Mouse (Mus musculus): ENCODE results near the gene Negr1. TPM values are rescaled to one million over a fixed set of nuclear protein-coding genes. Genes with fewer than 3 reads are reported as not detected.
A peak's percentile ranks its signal among the peaks of the same experiment; 100 is the strongest.

Negr1 gene
- total and polyA plus RNA-seq, 3 experiments, result not detected

DNA sequence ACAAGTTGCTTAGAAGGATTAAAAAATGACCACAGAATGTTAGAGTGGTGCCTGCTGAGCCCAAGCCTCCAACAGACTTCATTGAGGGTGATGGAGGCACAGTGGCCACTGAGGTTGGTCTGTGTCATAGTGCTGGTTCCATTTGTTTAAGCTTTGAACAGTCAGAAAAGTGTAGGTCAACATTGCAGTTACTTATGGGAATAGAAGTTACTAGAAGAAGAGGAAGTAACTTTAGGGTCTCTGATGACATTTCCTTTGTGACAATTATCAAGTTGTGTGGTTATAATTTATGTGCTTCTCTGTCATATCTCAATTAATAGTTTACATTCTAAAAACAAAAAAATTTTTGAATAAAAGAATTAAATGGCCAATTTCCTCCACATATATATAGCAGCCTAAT, 719.7 kb downstream of the Negr1 start:
- Histone ChIP-seq H3K9me3 (replicated peaks; ENCODE audit: low read length) (no peaks in the 10 kb centered on the region), H3K4me2 (ENCODE audit: insufficient read depth, low read depth, poor library complexity, severe bottlenecking) (no peak overlapping the region), H3K4me1 (ENCODE audit: control insufficient read depth in 1 of 2, insufficient read depth in 2 of 2) (peaks cover 0 to 25% of the 10 kb centered on the region in 2 experiments; a peak in 2 of 4 replicates), H3K27me3 (replicated peaks) (peaks cover 22% of the 10 kb centered on the region), H3K36me3 (replicated peaks in 1 of 2; ENCODE audit: control insufficient read depth in 1 of 2, insufficient read depth in 1 of 2, low read length in 1 of 2) (no peaks in the 10 kb centered on the region), H3K4me3 (replicated peaks in 1 of 3; ENCODE audit: low read depth in 2 of 3, low read length in 2 of 3, poor library complexity in 1 of 3) (no peak overlapping the region), H3K9ac (ENCODE audit: insufficient read depth, low read depth) (no peak overlapping the region), H3K79me2 (replicated peaks; ENCODE audit: control insufficient read depth, extremely low read depth, insufficient read depth, poor library complexity, severe bottlenecking) (no peaks in the 10 kb centered on the region), H3K27ac (ENCODE audit: insufficient read depth, low read depth) (no peak overlapping the region)
- in situ Hi-C loops (cut with MboI; ENCODE audit: low pct_ligation_motif_present, low pct_unique_long_range_greater_than_20kb, low sequenced_read_pairs) (no loop called here), dilution Hi-C loops (cut with MboI; ENCODE audit: extremely low pct_ligation_motif_present, extremely low pct_unique_long_range_greater_than_20kb, low sequenced_read_pairs) (no loop called here)
- TF ChIP-seq TCF12 (IDR thresholded peaks at IDR 0.05; ENCODE audit: low read depth, low read length) (no peak), E2F4 (IDR thresholded peaks at IDR 0.05; ENCODE audit: insufficient replicate concordance, low read depth, low read length) (no peak)
- DNase-seq (ENCODE audit: extremely low read depth), result no peak

DNA sequence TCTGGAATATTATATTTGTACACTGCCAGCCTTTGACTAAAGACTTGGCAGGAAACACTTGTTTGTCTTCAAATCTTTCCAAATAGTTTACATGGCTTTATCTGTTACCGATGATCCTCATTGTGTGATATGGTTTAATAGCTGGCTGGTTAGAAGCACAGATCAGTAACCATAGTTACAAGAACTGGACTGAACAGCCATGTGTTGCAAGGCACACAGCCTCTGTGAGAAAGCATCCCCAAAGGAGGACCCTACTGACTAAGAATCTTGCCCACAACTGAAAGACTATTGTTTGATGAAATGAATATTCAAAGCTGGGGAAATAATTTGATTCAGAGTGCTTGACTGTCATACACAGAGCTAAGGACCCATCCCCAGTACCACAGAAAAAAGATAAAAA, 729.7 kb downstream of the Negr1 start:
- Histone ChIP-seq H3K4me3 (replicated peaks in 1 of 3; ENCODE audit: low read depth in 2 of 3, low read length in 2 of 3, poor library complexity in 1 of 3) (no peak overlapping the region), H3K36me3 (replicated peaks in 1 of 2; ENCODE audit: control insufficient read depth in 1 of 2, insufficient read depth in 1 of 2, low read length in 1 of 2) (no peaks in the 10 kb centered on the region), H3K9me3 (replicated peaks; ENCODE audit: low read length) (peaks cover 2% of the 10 kb centered on the region), H3K79me2 (replicated peaks; ENCODE audit: control insufficient read depth, extremely low read depth, insufficient read depth, poor library complexity, severe bottlenecking) (no peaks in the 10 kb centered on the region), H3K27ac (ENCODE audit: insufficient read depth, low read depth) (no peak overlapping the region), H3K27me3 (replicated peaks) (peaks cover 28% of the 10 kb centered on the region), H3K9ac (ENCODE audit: insufficient read depth, low read depth) (no peak overlapping the region), H3K4me2 (ENCODE audit: insufficient read depth, low read depth, poor library complexity, severe bottlenecking) (no peak overlapping the region), H3K4me1 (ENCODE audit: control insufficient read depth in 1 of 2, insufficient read depth in 2 of 2) (no peaks in the 10 kb centered on the region)
- TF ChIP-seq RAD21 (IDR thresholded peaks at IDR 0.05; ENCODE audit: low read depth, low read length) (no peak), POLR2AphosphoS2 (IDR thresholded peaks at IDR 0.05; ENCODE audit: low read depth, low read length) (no peak), BHLHE40 (IDR thresholded peaks at IDR 0.05; ENCODE audit: low read depth, low read length) (no peak), TBP (conservative IDR thresholded peaks at IDR 0.05; ENCODE audit: low read depth, low read length) (no peak), MAX (IDR thresholded peaks at IDR 0.05; ENCODE audit: low read length) (no peak), GABPA (IDR thresholded peaks at IDR 0.05; ENCODE audit: insufficient replicate concordance, low read depth, low read length) (no peak), ETS1 (conservative IDR thresholded peaks at IDR 0.05; ENCODE audit: low read depth, low read length) (no peak), POLR2A (IDR thresholded peaks at IDR 0.05; ENCODE audit: low read depth, low read length) (no peak), ZC3H11A (IDR thresholded peaks at IDR 0.05; ENCODE audit: low read depth, low read length) (no peak), SMC3 (IDR thresholded peaks at IDR 0.05; ENCODE audit: low read depth, low read length) (no peak), SIN3A (IDR thresholded peaks at IDR 0.05; ENCODE audit: low read length) (no peak)
- no peak for DNase-seq (ENCODE audit: extremely low read depth)
- in situ Hi-C loops (cut with MboI; ENCODE audit: low pct_ligation_motif_present, low pct_unique_long_range_greater_than_20kb, low sequenced_read_pairs), result no loop called here
- dilution Hi-C loops (cut with MboI; ENCODE audit: extremely low pct_ligation_motif_present, extremely low pct_unique_long_range_greater_than_20kb, low sequenced_read_pairs), result no loop called here

DNA sequence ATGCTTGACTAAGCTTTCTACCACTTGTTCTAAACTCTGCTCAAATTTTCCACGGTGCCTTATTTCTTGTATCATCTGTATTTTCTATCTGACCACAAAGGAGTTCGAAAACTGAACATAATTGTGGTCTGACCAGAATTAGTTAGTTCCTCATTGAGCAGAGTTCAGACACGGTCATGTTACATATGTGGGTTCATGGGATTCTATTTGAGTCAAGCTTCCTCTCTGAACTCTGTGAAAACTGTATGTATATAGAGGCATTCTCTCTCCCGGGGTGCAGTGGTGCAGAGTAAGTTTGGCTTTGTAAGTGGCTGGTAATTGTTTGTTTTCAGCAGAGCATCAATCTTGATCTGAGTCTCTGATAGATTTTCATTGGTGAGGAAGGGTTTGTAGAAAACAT, 735.6 kb downstream of the Negr1 start:
- Histone ChIP-seq H3K27ac (ENCODE audit: insufficient read depth, low read depth) (no peak overlapping the region), H3K79me2 (replicated peaks; ENCODE audit: control insufficient read depth, extremely low read depth, insufficient read depth, poor library complexity, severe bottlenecking) (no peaks in the 10 kb centered on the region), H3K4me2 (ENCODE audit: insufficient read depth, low read depth, poor library complexity, severe bottlenecking) (no peak overlapping the region), H3K4me3 (replicated peaks in 1 of 3; ENCODE audit: low read depth in 2 of 3, low read length in 2 of 3, poor library complexity in 1 of 3) (no peak overlapping the region), H3K36me3 (replicated peaks in 1 of 2; ENCODE audit: control insufficient read depth in 1 of 2, insufficient read depth in 1 of 2, low read length in 1 of 2) (no peaks in the 10 kb centered on the region), H3K4me1 (ENCODE audit: control insufficient read depth in 1 of 2, insufficient read depth in 2 of 2) (peaks cover 4 to 14% of the 10 kb centered on the region in 2 experiments; a peak in 3 of 4 replicates), H3K9me3 (replicated peaks; ENCODE audit: low read length) (peaks cover 15% of the 10 kb centered on the region), H3K9ac (ENCODE audit: insufficient read depth, low read depth) (no peak overlapping the region), H3K27me3 (replicated peaks) (peaks cover 32% of the 10 kb centered on the region)
- dilution Hi-C loops (cut with MboI; ENCODE audit: extremely low pct_ligation_motif_present, extremely low pct_unique_long_range_greater_than_20kb, low sequenced_read_pairs), result no loop called here
- in situ Hi-C loops (cut with MboI; ENCODE audit: low pct_ligation_motif_present, low pct_unique_long_range_greater_than_20kb, low sequenced_read_pairs), result no loop called here
- DNase-seq (ENCODE audit: extremely low read depth), result peak; percentile 89
- TF ChIP-seq USF2 (conservative IDR thresholded peaks at IDR 0.05; ENCODE audit: low read depth, low read length) (no peak), JUN (IDR thresholded peaks at IDR 0.05; ENCODE audit: insufficient read depth, low read depth, low read length) (peak; percentile 61; the same call in 1 of the 2 replicates), UBTF (IDR thresholded peaks at IDR 0.05; ENCODE audit: low read depth, low read length) (no peak), IRF4 (IDR thresholded peaks at IDR 0.05; ENCODE audit: low read depth, low read length) (0 out of 2 replicates have a peak, but pooled peaks have one; percentile 44), USF1 (IDR thresholded peaks at IDR 0.05; ENCODE audit: low read depth, low read length) (no peak), MAFK (IDR thresholded peaks at IDR 0.05; ENCODE audit: insufficient replicate concordance, low read length) (peak; percentile 93), NRF1 (IDR thresholded peaks at IDR 0.05; ENCODE audit: low read depth, low read length) (no peak), JUND (conservative IDR thresholded peaks at IDR 0.05; ENCODE audit: low read depth, low read length) (peak; percentile 74), EP300 (IDR thresholded peaks at IDR 0.05; ENCODE audit: low read length) (peak; percentile 83), BHLHE40 (IDR thresholded peaks at IDR 0.05; ENCODE audit: low read depth, low read length) (peak; percentile 69), RCOR1 (conservative IDR thresholded peaks at IDR 0.05; ENCODE audit: low read depth, low read length) (no peak), TCF12 (IDR thresholded peaks at IDR 0.05; ENCODE audit: low read depth, low read length) (no peak), PAX5 (IDR thresholded peaks at IDR 0.05; ENCODE audit: low read length) (no peak), POLR2A (IDR thresholded peaks at IDR 0.05; ENCODE audit: low read depth, low read length) (no peak), HCFC1 (IDR thresholded peaks at IDR 0.05; ENCODE audit: low read depth, low read length) (no peak), TBP (conservative IDR thresholded peaks at IDR 0.05; ENCODE audit: low read depth, low read length) (no peak), ELF1 (IDR thresholded peaks at IDR 0.05; ENCODE audit: low read depth, low read length) (no peak), NELFE (IDR thresholded peaks at IDR 0.05; ENCODE audit: low read depth, low read length) (no peak)
